Mouse (Mus musculus) CH12.LX (cell line): ENCODE results near the gene Cdc14b. TPM values are rescaled to one million over a fixed set of nuclear protein-coding genes. Genes with fewer than 3 reads are reported as not detected.

ENCODE experiments used
- DNase-seq: peaks from one replicate; pipeline ENCODE4 v3.0.0-alpha.2; 2013; ENCODE audit errors: extremely low read depth
- H3K27ac ChIP-seq: 2 replicates; pipeline ENCODE4 v1.5.1; 2012; ENCODE audit warnings: low read depth, mild to moderate bottlenecking, control low read depth, moderate library complexity; ENCODE audit not compliant: insufficient read depth
- H3K27me3 ChIP-seq: replicated peaks from 2 replicates; pipeline ENCODE3; 2012; ENCODE audit warnings: inconsistent platforms
- H3K36me3 ChIP-seq, 2 experiments: replicated peaks in 1 of 2; 2 replicates each; pipeline versions ENCODE3 to v1.6.1; 2012; ENCODE audit warnings: inconsistent platforms in 1 of 2, low read length in 1 of 2, mild to moderate bottlenecking in 1 of 2, mixed read lengths in 1 of 2, moderate library complexity in 1 of 2; ENCODE audit not compliant: control insufficient read depth in 1 of 2, insufficient read depth in 1 of 2
- H3K4me1 ChIP-seq, 2 experiments: 2 replicates each; pipeline ENCODE4 v1.6.1; 2012; ENCODE audit warnings: inconsistent platforms in 1 of 2, moderate library complexity in 1 of 2; ENCODE audit not compliant: insufficient read depth in 2 of 2, control insufficient read depth in 1 of 2
- H3K4me2 ChIP-seq: 2 replicates; pipeline ENCODE4 v1.6.1; 2012; ENCODE audit warnings: low read depth, mild to moderate bottlenecking, control low read depth; ENCODE audit not compliant: poor library complexity, insufficient read depth, severe bottlenecking
- H3K4me3 ChIP-seq, 3 experiments: fragments of 150-350 bp in 1 of 3; sonication (generic) in 1 of 3; replicated peaks in 1 of 3; 2 replicates each; pipeline versions ENCODE3 to v1.5.1; 2011 to 2012; ENCODE audit warnings: low read depth in 2 of 3, low read length in 2 of 3, mild to moderate bottlenecking in 2 of 3, moderate library complexity in 2 of 3, control low read depth in 1 of 3, improper control_type of control experiment in 1 of 3, inconsistent platforms in 1 of 3, mixed read lengths in 1 of 3; ENCODE audit not compliant: poor library complexity in 1 of 3
- H3K79me2 ChIP-seq: replicated peaks from 2 replicates; pipeline ENCODE4 v1.6.1; 2012; ENCODE audit warnings: mild to moderate bottlenecking, moderate library complexity; ENCODE audit not compliant: control insufficient read depth, poor library complexity, insufficient read depth, severe bottlenecking; ENCODE audit errors: extremely low read depth
- H3K9ac ChIP-seq: 2 replicates; pipeline ENCODE4 v1.6.1; 2012; ENCODE audit warnings: low read depth, mild to moderate bottlenecking, control low read depth, moderate library complexity; ENCODE audit not compliant: insufficient read depth
- H3K9me3 ChIP-seq: replicated peaks from 2 replicates; pipeline ENCODE3; 2012; ENCODE audit warnings: low read length, inconsistent platforms, mixed read lengths
- BHLHE40 ChIP-seq: IDR thresholded peaks from 2 replicates; pipeline ENCODE4 v1.6.1; 2011; ENCODE audit warnings: mild to moderate bottlenecking, low read depth, low read length, improper control_type of control experiment
- CHD1 ChIP-seq: IDR thresholded peaks from 2 replicates; pipeline ENCODE4 v1.6.1; 2012; ENCODE audit warnings: low read depth, low read length, improper control_type of control experiment, inconsistent platforms
- CTCF ChIP-seq, 2 experiments: IDR thresholded peaks in 1 of 2; conservative IDR thresholded peaks in 1 of 2; 2 replicates each; pipeline ENCODE4 v1.5.1; 2011 to 2012; ENCODE audit warnings: low read depth in 2 of 2, low read length in 2 of 2, improper control_type of control experiment in 1 of 2, inconsistent platforms in 1 of 2, mild to moderate bottlenecking in 1 of 2, moderate library complexity in 1 of 2
- E2F4 ChIP-seq: IDR thresholded peaks from 2 replicates; pipeline ENCODE4 v1.6.1; 2011; ENCODE audit warnings: low read depth, low read length, improper control_type of control experiment; ENCODE audit not compliant: insufficient replicate concordance
- EP300 ChIP-seq: IDR thresholded peaks from 2 replicates; pipeline ENCODE4 v1.6.1; 2011; ENCODE audit warnings: low read length, improper control_type of control experiment
- GABPA ChIP-seq: IDR thresholded peaks from 2 replicates; pipeline ENCODE4 v1.6.1; 2012; ENCODE audit warnings: low read depth, low read length, improper control_type of control experiment, inconsistent platforms; ENCODE audit not compliant: insufficient replicate concordance
- JUN ChIP-seq: IDR thresholded peaks from 2 replicates; pipeline ENCODE4 v1.6.1; 2011; ENCODE audit warnings: low read depth, mild to moderate bottlenecking, low read length, improper control_type of control experiment, moderate library complexity; ENCODE audit not compliant: insufficient read depth
- JUND ChIP-seq: conservative IDR thresholded peaks from 2 replicates; pipeline ENCODE4 v1.6.1; 2011; ENCODE audit warnings: low read depth, low read length, improper control_type of control experiment
- KAT2A ChIP-seq: IDR thresholded peaks from 2 replicates; pipeline ENCODE4 v1.6.1; 2012; ENCODE audit warnings: low read length, improper control_type of control experiment, inconsistent platforms; ENCODE audit not compliant: insufficient replicate concordance
- MAX ChIP-seq: IDR thresholded peaks from 2 replicates; pipeline ENCODE4 v1.6.1; 2011; ENCODE audit warnings: low read length, improper control_type of control experiment
- MAZ ChIP-seq: IDR thresholded peaks from 2 replicates; pipeline ENCODE4 v1.6.1; 2012; ENCODE audit warnings: low read depth, mild to moderate bottlenecking, inconsistent platforms, low read length, improper control_type of control experiment, moderate library complexity
- MEF2A ChIP-seq: IDR thresholded peaks from 2 replicates; pipeline ENCODE4 v1.6.1; 2014; ENCODE audit warnings: low read depth, mild to moderate bottlenecking, inconsistent platforms, low read length, improper control_type of control experiment, borderline replicate concordance
- MXI1 ChIP-seq: IDR thresholded peaks from 2 replicates; pipeline ENCODE4 v1.6.1; 2011; ENCODE audit warnings: mild to moderate bottlenecking, low read depth, low read length, improper control_type of control experiment
- NELFE ChIP-seq: IDR thresholded peaks from 2 replicates; pipeline ENCODE4 v1.6.1; 2011; ENCODE audit warnings: low read depth, low read length, improper control_type of control experiment
- POLR2A ChIP-seq: IDR thresholded peaks from 2 replicates; pipeline ENCODE4 v1.6.1; 2011; ENCODE audit warnings: low read depth, mild to moderate bottlenecking, improper control_type of control experiment, low read length
- RCOR1 ChIP-seq: conservative IDR thresholded peaks from 2 replicates; pipeline ENCODE4 v1.6.1; 2012; ENCODE audit warnings: low read depth, mild to moderate bottlenecking, inconsistent platforms, low read length, improper control_type of control experiment
- SIN3A ChIP-seq: IDR thresholded peaks from 2 replicates; pipeline ENCODE4 v1.6.1; 2012; ENCODE audit warnings: low read length, improper control_type of control experiment, inconsistent platforms
- SMC3 ChIP-seq: IDR thresholded peaks from 2 replicates; pipeline ENCODE4 v1.6.1; 2011; ENCODE audit warnings: low read depth, low read length, improper control_type of control experiment
- TBP ChIP-seq: conservative IDR thresholded peaks from 2 replicates; pipeline ENCODE4 v1.6.1; 2011; ENCODE audit warnings: low read depth, low read length, improper control_type of control experiment
- ZC3H11A ChIP-seq: IDR thresholded peaks from 2 replicates; pipeline ENCODE4 v1.6.1; 2012; ENCODE audit warnings: low read depth, mild to moderate bottlenecking, inconsistent platforms, low read length, improper control_type of control experiment
- dilution Hi-C: fragments of 300-500 bp; cut with MboI; formaldehyde crosslinking; loops from 2 replicates; pipeline ENCODE4 v1.14.3; 2020; ENCODE audit warnings: low sequenced_read_pairs; ENCODE audit not compliant: extremely low pct_unique_long_range_greater_than_20kb, extremely low pct_ligation_motif_present
- in situ Hi-C: fragments of 300-500 bp; cut with MboI; formaldehyde crosslinking; loops from 3 replicates; pipeline ENCODE4 v1.14.3; 2019; ENCODE audit warnings: low sequenced_read_pairs, low pct_ligation_motif_present, low pct_unique_long_range_greater_than_20kb, mixed read lengths
- polyA plus RNA-seq: library from polyadenylated mRNA; unstranded; fragments of >175 nt; gene quantifications from 2 replicates; pipeline ENCODE4 v1.2.1, GENCODE M21; 2012; ENCODE audit warnings: low read depth; ENCODE audit not compliant: insufficient read length
- total RNA-seq, 2 experiments: library from RNA; depleted of rRNA; stranded (reverse); fragments of 300-350 nt in 1 of 2; fragments of >200 nt in 1 of 2; gene quantifications; 2 replicates each; pipeline ENCODE4 v1.2.3; 2012 to 2014

Cdc14b gene
- total and polyA plus RNA-seq, 3 experiments, result 2.7 to 5.5 (median 4.6) TPM

DNA sequence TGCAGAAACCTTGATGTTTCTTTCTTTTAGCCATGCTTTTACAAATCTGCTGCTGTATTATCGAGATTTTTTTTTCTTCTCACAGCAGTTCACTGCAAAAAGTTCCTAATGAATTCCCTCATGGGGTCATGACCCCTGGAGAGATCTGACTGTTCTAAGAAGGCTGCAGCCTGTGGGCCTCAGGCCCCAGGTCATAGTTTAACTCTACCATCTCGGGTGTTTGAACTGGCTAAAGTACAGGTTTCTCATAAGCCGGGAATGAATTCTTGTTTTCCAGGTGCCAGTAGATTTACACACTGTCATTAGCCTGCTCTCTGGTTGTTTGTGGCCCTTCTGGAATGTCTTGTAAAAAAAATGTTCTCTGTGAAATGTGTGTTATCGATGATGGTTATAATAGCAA lies 11.7 kb upstream of the Cdc14b start:
- no peak for DNase-seq
- no peak overlapping the region for H3K9ac ChIP-seq
- H3K27ac ChIP-seq, result no peak overlapping the region
- H3K4me3 ChIP-seq, result no peak overlapping the region
- H3K27me3 ChIP-seq, result no peaks in the 10 kb centered on the region
- TF ChIP-seq JUND (no peak), SMC3 (no peak), MEF2A (no peak), JUN (no peak), ZC3H11A (no peak), RCOR1 (no peak), BHLHE40 (no peak), NELFE (no peak), MXI1 (no peak), TBP (no peak), CTCF (conservative IDR thresholded peaks at IDR 0.05 in 1 of 2, IDR thresholded peaks at IDR 0.05 in 1 of 2; ENCODE audit: low read depth in 2 of 2, low read length in 2 of 2) (no peak), SIN3A (no peak), GABPA (no peak), POLR2A (no peak)
- TF ChIP-seq, all 38 proteins: peak for 0
- Histone ChIP-seq H3K36me3 (peaks cover 0 to under 1% of the 10 kb centered on the region in 2 experiments), H3K4me2 (no peak overlapping the region), H3K9me3 (peaks cover 7% of the 10 kb centered on the region), H3K79me2 (no peaks in the 10 kb centered on the region), H3K4me1 (no peaks in the 10 kb centered on the region)
- in situ Hi-C loops (no loop called here), dilution Hi-C loops (no loop called here)

DNA sequence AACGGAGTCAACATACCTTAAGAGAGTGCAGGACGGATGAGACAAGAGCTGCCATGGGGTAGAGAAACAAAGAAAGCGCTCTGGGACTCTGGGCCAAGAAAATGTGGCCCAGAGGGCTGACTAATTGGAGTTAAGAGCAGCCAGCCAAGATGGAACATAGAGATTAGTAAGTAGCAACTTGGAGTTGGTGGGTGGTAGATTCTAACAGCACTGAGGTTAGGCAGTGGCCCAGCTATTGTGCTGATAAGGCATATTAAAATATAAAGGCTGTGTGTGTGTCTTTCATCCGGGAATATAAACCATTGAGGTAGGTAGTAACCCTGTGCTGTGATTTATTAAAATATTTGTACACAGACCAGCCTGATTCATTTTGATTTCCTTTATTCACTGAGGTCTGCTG lies 11.2 kb upstream of the Cdc14b start:
- H3K9ac ChIP-seq, result no peak overlapping the region
- H3K36me3 ChIP-seq, result no peaks in the 10 kb centered on the region
- dilution Hi-C loops (no loop called here), in situ Hi-C loops (no loop called here)
- H3K4me1 ChIP-seq, result no peaks in the 10 kb centered on the region
- no peak for DNase-seq
- H3K4me3 ChIP-seq, result no peak overlapping the region
- H3K9me3 ChIP-seq, result peaks cover 7% of the 10 kb centered on the region
- no peak overlapping the region for H3K4me2 ChIP-seq
- H3K79me2 ChIP-seq, result no peaks in the 10 kb centered on the region
- H3K27ac ChIP-seq, result no peak overlapping the region
- H3K27me3 ChIP-seq, result no peaks in the 10 kb centered on the region
- TF ChIP-seq MAX (no peak), GABPA (no peak), E2F4 (no peak), KAT2A (no peak), MAZ (no peak), EP300 (no peak), CHD1 (no peak), BHLHE40 (no peak), POLR2A (no peak)
- TF ChIP-seq, all 38 proteins: peak for 0
